Mouse (Mus musculus) G1E (cell line): ENCODE data around the gene Serbp1. TPM values are rescaled to one million over a fixed set of nuclear protein-coding genes. Genes with fewer than 3 reads are reported as not detected.

ENCODE experiments used
- ATAC-seq: 2 replicates; pipeline ENCODE4 v1.8.0; 2016; ENCODE audit warnings: mild to moderate bottlenecking; ENCODE audit not compliant: insufficient number of reproducible peaks, poor library complexity, low FRiP score, severe bottlenecking; ENCODE audit errors: extremely low read depth
- DNase-seq: peaks from one replicate; pipeline ENCODE4 v3.0.0; 2012; ENCODE audit warnings: low spot score
- H3K27me3 ChIP-seq: 2 replicates; pipeline ENCODE4 v1.6.1; 2012; ENCODE audit warnings: mild to moderate bottlenecking, low read length, inconsistent platforms; ENCODE audit not compliant: insufficient read depth
- H3K36me3 ChIP-seq: replicated peaks from 2 replicates; pipeline ENCODE3; 2012; ENCODE audit warnings: mild to moderate bottlenecking, inconsistent platforms
- H3K4me1 ChIP-seq: 2 replicates; pipeline ENCODE4 v1.6.1; 2012; ENCODE audit warnings: low read depth, low read length, inconsistent platforms, mixed read lengths; ENCODE audit not compliant: insufficient read depth
- H3K4me3 ChIP-seq: 2 replicates; pipeline ENCODE4 v1.5.1; 2012; ENCODE audit warnings: low read depth, mild to moderate bottlenecking, inconsistent platforms, low read length, moderate library complexity, mixed read lengths
- H3K9me3 ChIP-seq: replicated peaks from 2 replicates; pipeline ENCODE4 v1.6.1; 2012; ENCODE audit warnings: inconsistent platforms
- CTCF ChIP-seq: IDR thresholded peaks from 2 replicates; pipeline ENCODE4 v1.5.1; 2012; ENCODE audit warnings: low read depth, low read length, inconsistent platforms, mixed read lengths
- GATA1 ChIP-seq: IDR thresholded peaks from 2 replicates; pipeline ENCODE4 v1.6.1; 2012; ENCODE audit warnings: borderline replicate concordance, low read length, inconsistent platforms, mixed read lengths
- GATA2 ChIP-seq: IDR thresholded peaks from 2 replicates; pipeline ENCODE4 v1.6.1; 2012; ENCODE audit warnings: low read depth, low read length, inconsistent platforms, borderline replicate concordance
- POLR2AphosphoS5 ChIP-seq: IDR thresholded peaks from 2 replicates; pipeline ENCODE4 v1.6.1; 2012; ENCODE audit warnings: low read depth, low read length, inconsistent platforms; ENCODE audit not compliant: insufficient replicate concordance
- TAL1 ChIP-seq: conservative IDR thresholded peaks from 2 replicates; pipeline ENCODE4 v1.6.1; 2012; ENCODE audit warnings: low read depth, low read length, inconsistent platforms, mixed read lengths
- polyA plus RNA-seq: library from polyadenylated mRNA; stranded (reverse); fragments of >175 nt; gene quantifications from 2 replicates; pipeline ENCODE4 v1.2.3, GENCODE M21; 2012
- total RNA-seq, 2 experiments: library from RNA; stranded (forward) in 1 of 2; stranded (reverse) in 1 of 2; fragments of 200-1000 nt in 1 of 2; fragments of >200 nt in 1 of 2; fragmentation: Nextera tagmentation in 1 of 2; gene quantifications; 2 replicates each; pipeline ENCODE4 v1.2.3; 2014 to 2017

The Serbp1 gene
- total and polyA plus RNA-seq, 3 experiments, result 1,171 to 2,449 (median 1,473) TPM

- H3K4me1 ChIP-seq, result peaks cover 25% of the 10 kb centered on the region
- DNase-seq (peak; percentile 8), ATAC-seq (no peak)
- TF ChIP-seq CTCF (no peak), POLR2AphosphoS5 (no peak; the same call in 1 of the 2 replicates), GATA1 (no peak), TAL1 (no peak), GATA2 (no peak)
- H3K4me3 ChIP-seq, result peak overlapping the region; percentile 96
- H3K36me3 ChIP-seq, result peaks cover 21% of the 10 kb centered on the region
- H3K27me3 ChIP-seq, result no peaks in the 10 kb centered on the region
- no peaks in the 10 kb centered on the region for H3K9me3 ChIP-seq
Observed at GRCm38 (mm10) chr6:67267408-67268244, 29.6 kb downstream of the Serbp1 start.

- H3K27me3 ChIP-seq, result no peaks in the 10 kb centered on the region
- H3K36me3 ChIP-seq, result peaks cover 26% of the 10 kb centered on the region
- H3K4me3 ChIP-seq, result peak overlapping the region; percentile 96
- DNase-seq (no peak), ATAC-seq (no peak)
- peaks cover 25% of the 10 kb centered on the region for H3K4me1 ChIP-seq
- TF ChIP-seq CTCF (no peak), GATA1 (no peak), POLR2AphosphoS5 (no peak), GATA2 (no peak), TAL1 (no peak)
- H3K9me3 ChIP-seq, result no peaks in the 10 kb centered on the region
Observed at GRCm38 (mm10) chr6:67268245-67268612, 30.3 kb downstream of the Serbp1 start.

GRCm38 (mm10) chr6:67268983-67269382 is 31.0 kb downstream of the Serbp1 start:
- Histone ChIP-seq H3K4me1 (peaks cover 30% of the 10 kb centered on the region), H3K9me3 (no peaks in the 10 kb centered on the region), H3K4me3 (peak overlapping the region; percentile 96), H3K27me3 (no peaks in the 10 kb centered on the region), H3K36me3 (peaks cover 31% of the 10 kb centered on the region)
- TF ChIP-seq CTCF, result no peak
- no peak for TF ChIP-seq TAL1
- TF ChIP-seq GATA1, result no peak
- TF ChIP-seq POLR2AphosphoS5, result no peak
- no peak for TF ChIP-seq GATA2
- ATAC-seq (no peak), DNase-seq (no peak)

- peaks cover 36% of the 10 kb centered on the region for H3K36me3 ChIP-seq
- ATAC-seq (no peak), DNase-seq (no peak)
- H3K4me1 ChIP-seq, result peaks cover 33% of the 10 kb centered on the region
- H3K27me3 ChIP-seq, result no peaks in the 10 kb centered on the region
- H3K4me3 ChIP-seq, result peak overlapping the region; percentile 96
- TF ChIP-seq CTCF (no peak), GATA1 (no peak), GATA2 (no peak), POLR2AphosphoS5 (no peak)
- no peaks in the 10 kb centered on the region for H3K9me3 ChIP-seq
Observed at GRCm38 (mm10) chr6:67269459-67269858, 31.5 kb downstream of the Serbp1 start.

- H3K36me3 ChIP-seq, result peaks cover 72% of the 10 kb centered on the region
- no peak for TF ChIP-seq CTCF
- TF ChIP-seq TAL1, result no peak
- no peak for TF ChIP-seq GATA1
- no peak for TF ChIP-seq GATA2
- no peak for TF ChIP-seq POLR2AphosphoS5
- no peak overlapping the region for H3K4me3 ChIP-seq
- H3K4me1 ChIP-seq, result peaks cover 55% of the 10 kb centered on the region
- DNase-seq (no peak), ATAC-seq (no peak)
- no peaks in the 10 kb centered on the region for H3K9me3 ChIP-seq
- no peaks in the 10 kb centered on the region for H3K27me3 ChIP-seq
Observed at GRCm38 (mm10) chr6:67277944-67278343, 40.0 kb downstream of the Serbp1 start.

GRCm38 (mm10) chr6:67281614-67282197 is 43.7 kb downstream of the Serbp1 start:
- Histone ChIP-seq H3K4me3 (no peak overlapping the region; the same call in 1 of the 2 replicates), H3K27me3 (no peaks in the 10 kb centered on the region), H3K36me3 (peaks cover 74% of the 10 kb centered on the region), H3K9me3 (no peaks in the 10 kb centered on the region), H3K4me1 (peaks cover 36% of the 10 kb centered on the region)
- no peak for TF ChIP-seq TAL1
- TF ChIP-seq GATA1, result no peak
- no peak for TF ChIP-seq POLR2AphosphoS5
- no peak for TF ChIP-seq CTCF
- no peak for TF ChIP-seq GATA2
- ATAC-seq (peak; percentile 81), DNase-seq (no peak)
